Mouse (Mus musculus): Measurements from ENCODE around the gene Rhpn2.

GRCm38 (mm10) chr7:35428146-35428545 lies 94.2 kb downstream of the Rhpn2 start:
- TF ChIP-seq POLR2A (IDR thresholded peaks at IDR 0.05; ENCODE audit: extremely low read depth, insufficient read depth, low read length) (no peak), CTCF (IDR thresholded peaks at IDR 0.05; ENCODE audit: low read depth, low read length) (no peak)
